Mouse (Mus musculus) testis, adult 2 months (tissue): ENCODE results near the gene Olfr1493-ps1. TPM values are rescaled to one million over a fixed set of nuclear protein-coding genes. Genes with fewer than 3 reads are reported as not detected.

ENCODE experiments used
- H3K27ac ChIP-seq: fragments of 200-500 bp; 2 replicates; pipeline ENCODE4 v1.5.1; 2012; ENCODE audit warnings: low read depth, low read length; ENCODE audit not compliant: control insufficient read depth, insufficient read depth
- H3K27me3 ChIP-seq: fragments of 200-500 bp; 2 replicates; pipeline ENCODE4 v1.6.1; 2012; ENCODE audit warnings: mild to moderate bottlenecking, low read length, moderate library complexity; ENCODE audit not compliant: control insufficient read depth, insufficient read depth
- H3K36me3 ChIP-seq: fragments of 200-500 bp; 2 replicates; pipeline ENCODE4 v1.6.1; 2012; ENCODE audit warnings: mild to moderate bottlenecking, low read length; ENCODE audit not compliant: control insufficient read depth, insufficient read depth
- H3K4me1 ChIP-seq: fragments of 200-500 bp; 2 replicates; pipeline ENCODE4 v1.6.1; 2012; ENCODE audit warnings: low read length; ENCODE audit not compliant: control insufficient read depth, insufficient read depth
- H3K4me3 ChIP-seq: fragments of 200-500 bp; 2 replicates; pipeline ENCODE4 v1.5.1; 2012; ENCODE audit warnings: low read depth, mild to moderate bottlenecking, low read length, moderate library complexity, mixed read lengths; ENCODE audit not compliant: control insufficient read depth
- CTCF ChIP-seq: fragments of 200-500 bp; IDR thresholded peaks from 2 replicates; pipeline ENCODE4 v1.5.1; 2012; ENCODE audit warnings: low read depth, mild to moderate bottlenecking, inconsistent platforms, low read length, moderate library complexity; ENCODE audit not compliant: control insufficient read depth, insufficient read depth, insufficient replicate concordance
- POLR2A ChIP-seq: fragments of 200-500 bp; IDR thresholded peaks from 2 replicates; pipeline ENCODE4 v1.6.1; 2012; ENCODE audit warnings: low read depth, mild to moderate bottlenecking, inconsistent platforms, low read length, moderate library complexity; ENCODE audit not compliant: control insufficient read depth
- polyA plus RNA-seq: library from polyadenylated mRNA; depleted of rRNA; stranded (reverse); fragments of >200 nt; gene quantifications from 2 replicates; pipeline ENCODE4 v1.2.3, GENCODE M21; 2012; rRNA removed

Olfr1493-ps1 gene
- polyA plus RNA-seq = not detected in 2 replicates

DNA sequence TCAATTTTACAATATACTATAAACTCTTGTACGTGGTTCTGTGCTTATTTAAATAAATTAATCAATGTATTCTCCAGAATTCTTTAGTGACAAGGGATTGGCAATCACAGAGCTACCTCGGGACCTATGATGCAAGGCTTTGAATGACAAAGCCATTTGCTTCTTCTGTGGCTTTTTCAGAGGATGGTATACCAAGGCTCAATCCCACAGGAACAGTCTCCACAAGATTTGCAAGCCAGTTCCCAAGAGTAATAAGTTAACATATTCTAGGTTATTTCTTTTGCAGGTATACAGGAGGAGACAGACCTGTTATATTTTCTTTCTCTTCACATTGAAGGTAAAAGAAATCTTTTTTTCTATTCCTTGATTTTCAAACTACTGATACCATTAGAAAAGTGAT, at the start of gene Olfr1493-ps1:
Gene Olfr1493-ps1, plus strand, starts transcription at position 301 of the 400 bp plus-strand sequence.
- H3K36me3 ChIP-seq = no peaks in the 10 kb centered on the region
- no peak for TF ChIP-seq POLR2A
- TF ChIP-seq CTCF = no peak
- H3K27me3 ChIP-seq = no peaks in the 10 kb centered on the region
- H3K27ac ChIP-seq = no peak within 1 kb of the TSS
- H3K4me3 ChIP-seq = no peak within 1 kb of the TSS
- no peaks in the 10 kb centered on the region for H3K4me1 ChIP-seq

DNA sequence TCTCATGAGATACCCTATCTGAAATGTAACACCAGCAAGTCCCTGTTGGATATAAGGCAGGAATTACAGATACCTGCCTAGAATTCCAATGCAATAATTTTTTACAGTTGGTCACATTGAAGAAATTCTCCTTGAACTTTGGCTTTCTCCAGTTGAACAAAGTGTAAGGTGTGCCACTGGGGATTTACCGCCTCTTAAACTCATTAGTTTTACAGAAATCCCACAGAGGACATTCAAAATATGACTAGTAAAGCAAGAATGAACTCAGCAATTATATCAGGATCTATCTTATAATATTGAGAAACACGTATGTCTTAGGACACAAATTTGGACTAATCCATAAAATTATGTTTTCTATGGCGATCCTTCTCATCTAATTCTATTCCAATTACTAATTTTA, 26.1 kb upstream of the Olfr1493-ps1 start, which contains the start of gene Olfr1491:
Gene Olfr1491, plus strand, starts transcription at position 301 of the 400 bp plus-strand sequence.
- Histone ChIP-seq H3K4me3 (no peak within 1 kb of the TSS), H3K36me3 (no peaks in the 10 kb centered on the region), H3K27me3 (no peaks in the 10 kb centered on the region), H3K4me1 (no peaks in the 10 kb centered on the region), H3K27ac (no peak within 1 kb of the TSS)
- TF ChIP-seq POLR2A = no peak

DNA sequence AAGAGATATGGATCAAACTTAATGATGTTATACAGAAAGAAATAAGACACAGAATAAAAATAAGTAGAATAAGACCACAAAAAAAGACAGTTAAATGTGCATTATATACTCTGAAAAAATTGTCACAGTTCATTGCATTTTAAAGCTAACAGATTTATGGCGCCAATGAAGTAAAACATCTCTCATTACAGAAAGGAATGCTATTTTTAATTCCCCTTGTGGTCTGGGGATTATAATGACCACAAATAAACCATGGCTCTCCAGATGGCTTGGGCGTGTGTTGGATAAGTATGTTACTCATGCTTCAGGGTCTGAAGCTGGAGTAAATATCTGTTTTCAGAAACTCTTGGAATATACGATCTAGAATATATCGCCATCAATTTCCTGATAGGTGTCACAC, 16.4 kb downstream of the Olfr1493-ps1 start, which contains the start of gene Olfr1494:
Gene Olfr1494, plus strand, starts transcription at position 301 of the 400 bp plus-strand sequence.
- Histone ChIP-seq H3K4me1 (no peaks in the 10 kb centered on the region), H3K27me3 (no peaks in the 10 kb centered on the region), H3K36me3 (no peaks in the 10 kb centered on the region), H3K27ac (no peak within 1 kb of the TSS), H3K4me3 (no peak within 1 kb of the TSS)
- TF ChIP-seq POLR2A (no peak), CTCF (no peak)

DNA sequence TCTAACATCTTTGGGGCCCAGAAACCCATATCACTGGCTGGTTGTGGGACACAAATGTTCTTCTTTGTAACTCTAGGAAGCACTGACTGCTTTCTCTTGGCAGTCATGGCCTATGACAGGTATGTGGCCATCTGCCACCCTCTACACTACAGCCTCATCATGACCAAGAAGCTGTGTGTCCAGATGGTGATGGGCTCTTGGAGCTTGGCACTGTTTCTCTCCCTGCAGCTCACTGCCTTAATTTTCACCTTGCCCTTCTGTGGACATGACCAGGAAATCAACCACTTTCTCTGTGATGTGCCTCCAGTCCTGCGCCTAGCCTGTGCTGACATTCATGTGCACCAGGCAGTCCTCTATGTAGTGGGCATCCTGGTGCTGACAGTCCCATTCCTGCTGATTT, 26.3 kb downstream of the Olfr1493-ps1 start:
- TF ChIP-seq CTCF = no peak
- no peak for TF ChIP-seq POLR2A
- no peaks in the 10 kb centered on the region for H3K36me3 ChIP-seq
- no peaks in the 10 kb centered on the region for H3K27me3 ChIP-seq
- no peaks in the 10 kb centered on the region for H3K4me1 ChIP-seq
- H3K27ac ChIP-seq = no peak overlapping the region
- H3K4me3 ChIP-seq = no peak overlapping the region

DNA sequence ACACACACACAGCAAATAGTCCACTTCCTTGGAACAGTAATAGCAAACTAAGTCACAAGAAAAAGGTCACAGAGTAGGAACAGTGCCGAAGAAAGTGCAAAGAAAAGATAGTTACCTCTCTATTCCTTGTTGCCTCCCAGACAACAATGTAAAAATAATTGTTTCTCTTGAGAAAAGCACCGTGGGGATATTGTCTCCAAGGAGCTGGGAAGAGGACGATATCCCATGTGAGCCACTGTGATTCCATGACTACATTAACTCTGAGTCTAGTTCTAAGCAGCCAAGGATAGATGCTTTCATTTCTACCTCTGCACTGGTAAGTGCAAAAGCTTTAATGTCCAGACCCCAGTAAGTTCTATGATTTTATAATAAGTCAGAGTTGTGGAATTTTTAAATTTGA, 41.2 kb downstream of the Olfr1493-ps1 start, which contains the start of gene Olfr1495:
Gene Olfr1495, plus strand, starts transcription at position 301 of the 400 bp plus-strand sequence.
- H3K27me3 ChIP-seq = no peaks in the 10 kb centered on the region
- H3K36me3 ChIP-seq = no peaks in the 10 kb centered on the region
- H3K27ac ChIP-seq = no peak within 1 kb of the TSS
- no peaks in the 10 kb centered on the region for H3K4me1 ChIP-seq
- H3K4me3 ChIP-seq = no peak within 1 kb of the TSS
- TF ChIP-seq CTCF (no peak), POLR2A (no peak)

DNA sequence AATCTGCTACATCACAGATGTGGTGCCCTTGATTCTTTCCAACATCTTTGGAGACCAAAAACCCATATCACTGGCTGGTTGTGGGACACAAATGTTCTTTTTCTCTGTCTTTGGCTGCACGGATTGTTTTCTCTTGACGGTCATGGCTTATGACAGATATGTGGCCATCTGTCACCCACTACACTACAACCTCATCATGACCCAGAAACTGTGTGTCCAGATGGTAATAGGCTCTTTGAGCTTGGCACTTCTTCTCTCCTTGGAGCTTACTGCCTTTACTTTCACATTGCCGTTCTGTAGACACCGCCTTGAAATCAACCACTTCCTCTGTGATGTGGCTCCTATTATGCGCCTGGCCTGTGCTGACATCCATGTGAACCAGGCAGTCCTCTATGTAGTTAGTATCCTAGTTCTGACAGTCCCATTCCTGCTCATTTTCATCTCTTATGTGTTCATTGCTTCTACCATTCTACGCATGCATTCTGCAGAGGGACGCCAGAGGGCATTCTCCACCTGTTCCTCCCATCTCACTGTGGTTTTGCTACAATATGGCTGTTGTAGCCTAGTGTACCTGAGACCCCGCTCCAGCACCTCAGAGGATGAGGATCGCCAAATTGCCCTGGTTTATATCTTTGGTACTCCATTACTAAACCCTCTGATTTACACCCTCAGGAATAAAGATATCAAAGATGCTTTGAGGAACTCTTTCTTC, 45.6 kb downstream of the Olfr1493-ps1 start:
- Histone ChIP-seq H3K4me3 (no peak overlapping the region), H3K4me1 (no peaks in the 10 kb centered on the region), H3K27ac (no peak overlapping the region), H3K36me3 (no peaks in the 10 kb centered on the region), H3K27me3 (no peaks in the 10 kb centered on the region)
- no peak for TF ChIP-seq POLR2A
- TF ChIP-seq CTCF = no peak

DNA sequence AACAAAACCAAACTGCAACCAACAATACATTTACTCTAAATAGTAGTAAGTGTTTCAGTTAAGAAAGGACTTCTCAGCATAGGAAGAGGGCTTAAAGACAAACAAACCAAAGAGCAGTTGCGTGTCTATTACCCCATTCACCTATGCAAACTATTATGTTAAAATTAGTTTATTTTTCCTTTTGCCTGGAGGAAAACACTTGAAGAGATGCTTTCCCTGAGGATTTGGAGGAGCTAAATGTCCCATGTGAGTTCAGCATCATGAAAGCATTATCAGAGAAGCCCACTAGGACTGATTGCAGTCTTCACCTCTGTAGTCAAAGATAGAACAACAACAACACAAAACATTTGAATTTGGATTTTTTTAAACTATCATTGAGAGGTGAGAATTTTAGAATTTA, 54.5 kb downstream of the Olfr1493-ps1 start, which contains the start of gene Olfr1496:
Gene Olfr1496, plus strand, starts transcription at position 301 of the 400 bp plus-strand sequence.
- Histone ChIP-seq H3K27me3 (no peaks in the 10 kb centered on the region), H3K36me3 (no peaks in the 10 kb centered on the region), H3K27ac (no peak within 1 kb of the TSS), H3K4me3 (no peak within 1 kb of the TSS), H3K4me1 (no peaks in the 10 kb centered on the region)
- TF ChIP-seq POLR2A = no peak
- TF ChIP-seq CTCF = no peak

Other genes with a start within 250 kb of the Olfr1493-ps1 start
- not detected in 2 replicates for gene Olfr1475, start 243.1 kb upstream of the Olfr1493-ps1 start, polyA plus RNA-seq
- gene Olfr1477, start 222.7 kb upstream of the Olfr1493-ps1 start, polyA plus RNA-seq = not detected in 2 replicates
- gene Olfr1480, start 195.4 kb upstream of the Olfr1493-ps1 start, polyA plus RNA-seq = not detected in 2 replicates
- gene Olfr1484, start 139.8 kb upstream of the Olfr1493-ps1 start, polyA plus RNA-seq = not detected in 2 replicates
- gene Olfr1487, start 105.9 kb upstream of the Olfr1493-ps1 start, polyA plus RNA-seq = not detected in 2 replicates
- gene Olfr1489, start 91.7 kb upstream of the Olfr1493-ps1 start, polyA plus RNA-seq = not detected in 2 replicates
- gene Olfr1490, start 72.2 kb upstream of the Olfr1493-ps1 start, polyA plus RNA-seq = not detected in 2 replicates
- not detected in 2 replicates for gene Olfr1491, start 26.0 kb upstream of the Olfr1493-ps1 start, polyA plus RNA-seq
- gene Olfr1494, start 16.4 kb downstream of the Olfr1493-ps1 start, polyA plus RNA-seq = not detected in 2 replicates
- not detected in 2 replicates for gene Olfr1495, start 41.3 kb downstream of the Olfr1493-ps1 start, polyA plus RNA-seq
- gene Olfr1496, start 54.6 kb downstream of the Olfr1493-ps1 start, polyA plus RNA-seq = not detected in 2 replicates
- 0.14 and 0.19 TPM in 2 replicates for gene Olfr1497, start 74.9 kb downstream of the Olfr1493-ps1 start, polyA plus RNA-seq
- gene Olfr1499, start 96.2 kb downstream of the Olfr1493-ps1 start, polyA plus RNA-seq = not detected in 2 replicates
- gene Olfr1500, start 107.2 kb downstream of the Olfr1493-ps1 start, polyA plus RNA-seq = not detected in 2 replicates
- not detected in 2 replicates for gene Olfr1501, start 127.4 kb downstream of the Olfr1493-ps1 start, polyA plus RNA-seq
- gene Olfr1502, start 138.5 kb downstream of the Olfr1493-ps1 start, polyA plus RNA-seq = not detected in 2 replicates
- gene Olfr1504, start 174.7 kb downstream of the Olfr1493-ps1 start, polyA plus RNA-seq = not detected in 2 replicates
- gene Olfr1505, start 190.3 kb downstream of the Olfr1493-ps1 start, polyA plus RNA-seq = not detected in 2 replicates